Mouse (Mus musculus) E14TG2a.4 (cell line): ENCODE measurements around the gene Naaladl1.

Source experiments
- CTCF ChIP-seq: conservative IDR thresholded peaks from 2 replicates; pipeline ENCODE4 v1.5.1; 2014; ENCODE audit warnings: low read length
- POU5F1 ChIP-seq: IDR thresholded peaks from 2 replicates; pipeline ENCODE4 v1.6.1; 2014; ENCODE audit warnings: low read length, borderline replicate concordance

DNA sequence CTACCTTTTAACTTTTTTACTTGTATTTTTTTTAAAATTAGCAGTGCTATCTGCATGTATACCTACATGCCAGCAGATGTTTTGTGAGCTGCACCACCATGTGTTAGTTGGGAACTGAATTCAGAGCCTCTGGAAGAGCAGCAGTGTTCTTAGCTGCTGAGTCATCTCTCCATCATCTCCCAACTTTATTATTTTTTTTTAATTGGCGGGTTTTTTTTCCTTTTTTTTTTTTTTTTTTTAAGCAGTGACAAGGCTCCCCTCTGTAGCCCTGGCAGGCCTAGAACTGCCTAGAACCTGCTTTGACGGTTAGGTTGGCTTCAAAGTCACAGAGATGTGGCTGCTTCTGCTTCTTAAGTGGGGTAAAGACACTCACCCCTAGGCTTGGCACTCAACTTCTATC, 19.3 kb downstream of the Naaladl1 start:
- TF ChIP-seq CTCF (no peak), POU5F1 (no peak)
